Mouse (Mus musculus): ENCODE measurements around the gene Ezh2.

The Ezh2 gene

GRCm38 (mm10) chr6:47535333-47535732, 59.8 kb downstream of the Ezh2 start:
- DNase-seq (ENCODE audit: low read depth, low spot score) = no peak

DNA sequence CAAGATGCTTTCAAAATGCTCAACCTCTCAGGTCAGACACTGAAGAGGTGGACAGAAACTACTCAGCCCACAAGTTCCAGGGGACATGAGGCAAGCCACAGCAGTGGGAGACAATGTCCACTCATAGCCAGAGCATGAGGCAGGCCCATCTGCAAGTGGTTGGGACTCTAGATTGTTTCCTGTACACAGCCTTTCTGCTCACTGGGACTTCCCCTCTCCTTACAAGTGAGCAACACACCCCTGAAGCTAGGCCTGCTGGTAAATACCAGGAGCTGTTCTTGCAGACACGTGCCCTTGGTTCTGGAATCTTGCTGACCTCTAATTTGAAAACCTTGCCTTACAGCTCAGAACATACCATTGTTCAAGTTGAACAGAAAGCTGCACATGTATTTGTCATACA, 62.6 kb downstream of the Ezh2 start:
- no peak for DNase-seq (ENCODE audit: low read depth, low spot score)

DNA sequence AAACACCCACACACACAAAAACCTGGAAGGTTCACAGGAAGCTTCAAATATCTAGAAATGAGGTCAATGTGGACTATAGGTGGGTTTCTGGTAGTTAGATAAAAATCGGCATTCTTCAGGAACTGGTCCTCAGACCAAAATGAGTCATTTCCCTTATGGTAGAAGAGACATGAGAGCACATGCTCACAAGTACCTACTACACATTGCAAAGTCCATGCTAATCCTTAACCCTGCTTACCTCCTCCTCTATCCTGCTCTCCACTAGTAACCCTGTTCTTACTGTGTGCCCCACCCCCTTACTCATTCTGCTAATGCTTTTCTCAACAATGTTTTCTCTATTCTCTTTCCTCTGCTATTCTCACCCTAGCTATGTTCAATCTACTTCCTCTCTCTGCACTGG, 67.5 kb downstream of the Ezh2 start:
- no peak for DNase-seq (ENCODE audit: low read depth, low spot score)

DNA sequence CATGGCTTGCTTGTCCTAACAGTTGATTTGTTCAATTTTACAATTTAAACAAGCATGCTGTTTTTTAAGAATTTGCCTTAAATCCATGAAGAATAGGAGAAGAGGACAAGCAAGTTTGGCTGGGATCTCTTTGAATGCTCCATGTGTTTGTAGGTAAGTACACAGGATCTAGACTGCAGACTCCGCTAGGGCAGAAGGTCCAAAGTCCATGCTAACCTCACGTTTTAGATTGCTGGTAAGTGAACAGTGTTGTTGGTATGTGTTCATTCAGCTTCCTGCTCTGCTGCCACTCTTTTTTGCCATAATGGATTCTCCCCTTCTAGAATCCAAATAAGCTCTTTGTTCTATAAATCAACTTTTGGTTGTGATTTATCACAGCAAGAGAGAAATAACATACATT, 68.0 kb downstream of the Ezh2 start:
- DNase-seq (ENCODE audit: low read depth, low spot score) = no peak

DNA sequence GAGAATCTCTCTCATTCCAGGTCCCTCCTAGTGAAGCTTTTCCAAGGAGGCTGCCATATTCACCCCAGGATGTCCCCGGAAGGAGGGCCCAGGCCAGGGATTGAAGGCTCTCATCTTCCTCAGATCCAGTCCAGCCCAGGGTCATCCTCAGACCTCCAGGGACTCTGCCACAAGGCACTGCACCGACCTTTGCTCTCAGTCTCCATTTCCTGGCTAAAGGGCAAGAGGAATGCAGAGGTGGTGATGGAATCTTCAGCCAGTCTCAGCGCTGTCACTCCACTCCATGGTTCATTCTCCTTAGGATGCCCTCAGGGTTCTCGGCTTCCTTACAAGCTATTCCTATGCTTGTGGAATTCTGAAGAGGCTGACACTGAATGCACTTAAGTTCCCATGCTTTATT, 68.7 kb downstream of the Ezh2 start:
- DNase-seq (ENCODE audit: low read depth, low spot score) = no peak

DNA sequence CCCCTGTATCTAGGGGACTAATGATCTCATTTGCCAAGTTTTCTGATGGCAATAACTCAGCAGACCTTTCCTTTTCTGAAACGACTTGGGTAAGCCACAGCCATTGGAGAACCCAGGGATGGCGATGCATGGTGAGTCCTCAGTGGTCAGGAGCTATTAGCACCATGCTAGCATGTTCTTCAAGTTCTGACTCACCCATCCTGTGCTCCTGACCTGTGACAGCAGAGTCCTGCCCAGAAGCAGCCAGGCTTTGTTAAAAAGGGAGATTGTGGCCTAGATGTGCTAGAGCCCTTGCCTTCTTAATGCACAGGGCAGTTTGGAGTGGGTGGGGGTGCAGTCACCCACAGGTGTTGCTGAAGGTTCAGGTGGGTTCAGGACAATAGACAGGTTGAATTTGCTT, 70.1 kb downstream of the Ezh2 start:
- no peak for DNase-seq (ENCODE audit: low read depth, low spot score)

DNA sequence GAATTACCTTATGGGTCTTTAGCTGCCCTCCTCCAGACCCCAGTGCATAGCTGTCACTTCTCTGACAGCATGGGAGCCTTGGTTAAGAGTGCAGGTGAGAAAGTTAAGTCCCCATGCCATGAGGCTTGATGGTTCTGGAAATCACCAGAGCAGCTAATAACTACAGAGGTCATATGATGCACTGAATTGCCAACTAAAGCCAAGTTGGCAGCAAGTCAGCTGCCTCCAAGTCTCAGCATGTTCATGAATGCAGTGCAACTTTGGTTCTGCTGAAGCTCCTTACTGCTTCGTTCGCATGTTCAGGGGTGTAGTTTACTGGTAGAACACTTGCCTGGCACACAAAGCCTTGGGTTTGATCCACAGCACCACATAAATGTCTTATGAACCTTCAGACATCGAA, 72.7 kb downstream of the Ezh2 start:
- DNase-seq (ENCODE audit: low read depth, low spot score) = no peak

DNA sequence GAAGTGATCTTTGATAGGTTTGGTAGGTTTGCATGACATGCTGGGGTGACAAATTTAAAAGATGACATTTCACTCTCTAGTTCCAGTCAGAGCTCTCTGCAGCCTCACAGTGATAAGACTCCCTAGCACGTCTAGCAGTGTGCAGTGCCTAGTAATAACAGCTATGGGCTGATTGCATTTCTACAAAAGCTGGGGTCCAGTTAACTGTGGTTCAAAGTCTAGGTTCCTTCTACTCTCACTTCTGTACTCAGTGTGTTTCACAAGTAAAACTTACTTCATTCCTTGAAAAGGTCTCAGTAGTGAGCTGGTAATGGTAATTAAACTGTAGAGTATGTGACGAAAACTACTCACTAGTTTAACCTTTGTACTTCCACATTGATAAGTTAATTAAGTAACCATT, 75.1 kb downstream of the Ezh2 start:
- DNase-seq (ENCODE audit: low read depth, low spot score) = no peak

DNA sequence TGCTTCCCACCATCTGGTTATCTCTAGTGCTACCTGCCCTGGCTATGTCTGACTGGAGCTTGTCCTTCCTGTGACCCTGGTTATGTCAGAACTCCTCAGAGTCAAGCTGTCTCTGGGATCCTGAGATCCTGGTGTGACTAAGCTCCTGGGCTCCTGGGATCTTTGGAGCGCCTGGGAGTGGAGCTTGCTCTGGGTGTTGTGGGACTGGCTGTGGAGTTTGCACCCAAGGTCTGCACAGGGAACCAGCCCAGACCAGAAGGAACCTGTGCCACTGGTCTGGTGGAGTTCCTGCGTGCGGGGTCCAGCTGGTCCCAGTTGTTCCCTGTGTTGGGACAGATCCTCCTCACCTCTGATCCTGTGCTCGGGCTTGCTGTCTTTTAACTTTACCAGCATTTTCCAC, 100.6 kb downstream of the Ezh2 start:
- DNase-seq (ENCODE audit: low read depth, low spot score) = no peak

DNA sequence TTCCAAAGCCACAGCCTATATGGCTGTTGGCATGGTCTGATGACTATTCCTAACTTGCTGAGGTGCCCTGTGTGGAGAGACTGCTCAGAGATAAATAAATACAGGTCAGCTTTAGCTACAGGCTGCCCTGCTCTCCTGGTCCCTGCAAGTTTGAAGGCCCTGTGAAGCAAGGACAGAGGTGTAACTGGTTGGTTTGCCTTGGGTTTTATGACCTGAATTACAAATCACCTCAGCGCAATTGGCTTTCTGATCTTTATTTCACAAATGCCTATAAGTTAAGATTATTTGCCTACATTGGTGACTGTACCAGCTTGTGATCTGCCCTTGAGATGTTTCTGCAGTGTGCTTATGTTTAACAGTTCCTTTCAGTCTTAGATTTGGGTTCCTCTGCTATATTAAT, 113.1 kb downstream of the Ezh2 start:
- no peak for DNase-seq (ENCODE audit: low read depth, low spot score)

Measured in c-Kit-negative CD71-positive TER-119-positive erythroid progenitor cells, embryonic 14.5 days (primary cell).